Mouse (Mus musculus): ENCODE measurements around the gene Rab7b. TPM values are rescaled to one million over a fixed set of nuclear protein-coding genes. Genes with fewer than 3 reads are reported as not detected.

The Rab7b gene
- polyA plus RNA-seq, 3 experiments from 2014 or later = 0.15 to 0.46 TPM; not detected in 1

Other genes with a start within 250 kb of the Rab7b start
- gene Srgap2, start 161.3 kb upstream of the Rab7b start, polyA plus RNA-seq (2017; shearing (Covaris generic)) = 10 to 100 TPM; 27.3 to 33.0 (median 30.0) TPM
- gene Fam72a, start 160.8 kb upstream of the Rab7b start, polyA plus RNA-seq (2017; shearing (Covaris generic)) = 1 to 10 TPM in 1 of 3 experiments, under 1 TPM in 2; 0.59 to 1.4 (median 0.66) TPM
- not detected for gene Avpr1b, start 89.5 kb upstream of the Rab7b start, polyA plus RNA-seq (2017; shearing (Covaris generic))
- 10 to 100 TPM; 17.6 to 47.6 (median 27.0) TPM for gene Ctse, start 50.4 kb upstream of the Rab7b start, polyA plus RNA-seq (2017; shearing (Covaris generic))
- gene Slc26a9, start 55.3 kb downstream of the Rab7b start, polyA plus RNA-seq (2017; shearing (Covaris generic)) = not detected
- under 1 TPM; 0.08 to 0.11 (median 0.08) TPM for gene Pm20d1, start 108.7 kb downstream of the Rab7b start, polyA plus RNA-seq (2017; shearing (Covaris generic))
- gene Slc41a1, start 138.8 kb downstream of the Rab7b start, polyA plus RNA-seq (2017; shearing (Covaris generic)) = 10 to 100 TPM; 14.0 to 24.6 (median 17.6) TPM
- gene Rab29, start 178.5 kb downstream of the Rab7b start, polyA plus RNA-seq (2017; shearing (Covaris generic)) = 10 to 100 TPM; 36.3 to 55.1 (median 42.5) TPM
- 10 to 100 TPM; 36.5 to 67.7 (median 43.0) TPM for gene Nucks1, start 221.8 kb downstream of the Rab7b start, polyA plus RNA-seq (2017; shearing (Covaris generic))